Mouse (Mus musculus): ENCODE measurements around the gene Nfib.

DNA sequence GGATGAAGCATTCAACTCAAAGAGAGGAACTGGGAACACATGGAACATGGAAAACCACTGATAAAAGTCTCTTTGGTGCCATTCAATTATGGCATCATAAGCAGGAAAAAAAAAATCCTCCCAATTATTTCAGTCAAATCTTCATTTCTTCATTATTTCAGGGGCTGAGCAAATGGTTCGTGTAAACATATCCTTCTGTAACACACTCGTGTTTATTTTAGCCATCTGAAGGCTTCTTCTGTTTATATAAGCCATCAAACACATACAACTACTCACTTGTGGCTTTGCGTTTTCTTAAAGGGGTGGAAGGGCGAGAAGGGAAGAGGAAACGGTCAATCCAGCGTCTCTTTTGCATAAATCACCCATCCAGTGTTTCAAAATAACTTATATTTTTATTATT is 399.5 kb downstream of the Nfib start:
- TF ChIP-seq CTCF (IDR thresholded peaks at IDR 0.05; ENCODE audit: insufficient read depth, low read length), result no peak
- TF ChIP-seq POLR2A (IDR thresholded peaks at IDR 0.05; ENCODE audit: borderline replicate concordance, extremely low read depth, low read depth, low read length), result no peak

Measured in lung, adult 2 months (tissue).